In the genomic region with DNA sequence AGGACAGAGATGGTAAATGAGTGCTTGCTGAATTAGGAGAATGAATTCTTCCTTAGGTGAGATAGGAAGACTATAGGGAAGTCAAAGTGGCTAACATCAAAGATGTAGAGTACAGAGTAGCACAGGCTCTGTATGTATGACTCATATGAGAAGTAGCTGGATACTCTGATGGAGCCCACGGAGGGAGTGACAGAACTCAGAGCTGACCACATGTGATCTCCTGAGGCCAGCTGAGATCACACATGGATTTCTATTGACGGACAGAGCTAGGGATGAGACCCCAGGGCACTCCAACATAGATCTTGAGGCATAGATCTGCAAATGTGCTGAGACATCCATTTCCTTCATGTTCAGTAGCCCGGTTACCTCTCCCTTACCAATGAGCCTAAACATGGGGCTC, we compare ENCODE assay signal across 18 mouse cellular contexts.
"Had no signal": no experiment of that assay in that cellular context is flagged by ENCODE, and none has a peak within 500 bp of the region (broad histone marks: within the 10 kb centered on the region; RNA-seq: fewer than 3 reads in every experiment).

No protein-coding gene starts in this region.

- H3K4me3 ChIP-seq: lung, embryonic 15.5 days; megakaryocyte, embryonic 14.5 days; midbrain, embryonic 13.5 days; midbrain, embryonic 15.5 days; neural tube, embryonic 13.5 days; neural tube, embryonic 15.5 days had no signal

- H3K36me3 ChIP-seq: lung, embryonic 15.5 days; midbrain, embryonic 13.5 days; midbrain, embryonic 15.5 days; neural tube, embryonic 13.5 days; neural tube, embryonic 15.5 days had no signal

- H3K4me2 ChIP-seq: lung, embryonic 15.5 days; midbrain, embryonic 11.5 days; midbrain, embryonic 13.5 days; midbrain, embryonic 15.5 days; neural tube, embryonic 13.5 days; neural tube, embryonic 15.5 days had no signal

- DNase-seq: lung, adult 18-20 months; lung, postnatal 14 days; lung, postnatal 36 days; retina, postnatal 1 day; right cerebral cortex, adult 18-20 months; right cerebral cortex, postnatal 25 days; right cerebral cortex, postnatal 4 days; spleen, adult 18-20 months; thymus, adult 18-20 months; thymus, postnatal 25 days; thymus, postnatal 4 days had no signal

- H3K27me3 ChIP-seq: lung, embryonic 15.5 days; midbrain, embryonic 13.5 days; midbrain, embryonic 15.5 days; neural tube, embryonic 13.5 days had no signal
